Mouse (Mus musculus): ENCODE data around the gene Ccl11. TPM values are rescaled to one million over a fixed set of nuclear protein-coding genes. Genes with fewer than 3 reads are reported as not detected.

Gene Ccl11
- polyA plus RNA-seq, 1 experiment from 2014 or later: not detected

DNA sequence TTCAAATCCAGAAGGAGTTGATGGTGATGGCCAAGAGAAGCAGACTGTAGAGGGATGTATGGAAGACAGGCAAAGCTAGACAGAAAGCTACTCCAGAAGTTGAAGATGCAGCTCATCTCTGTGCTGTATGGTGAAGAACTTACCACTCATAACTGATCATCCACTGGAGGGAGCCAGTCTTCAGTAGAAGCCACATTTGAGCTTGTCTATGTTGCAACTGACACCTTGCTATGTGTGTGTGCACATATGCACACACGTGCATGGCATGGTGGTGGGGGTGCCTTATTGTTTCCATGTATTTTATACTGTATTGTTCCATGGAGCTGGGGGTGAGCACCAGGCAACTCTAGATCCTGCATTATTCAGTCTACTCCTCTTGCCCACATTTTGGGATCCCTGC is 14.8 kb downstream of the Ccl11 start:
- no peak for ATAC-seq (replicated peaks; ENCODE audit: low FRiP score)
- no peak overlapping the region for H3K4me3 ChIP-seq (ENCODE audit: low read depth, low read length)
- 50% methylated on average over 1 of the region's 1 CpGs for WGBS
- no peaks in the 10 kb centered on the region for H3K4me1 ChIP-seq (replicated peaks; ENCODE audit: control insufficient read depth, insufficient read depth, low read length)
- H3K9me3 ChIP-seq (ENCODE audit: control insufficient read depth, low read length): no peaks in the 10 kb centered on the region
- H3K36me3 ChIP-seq (ENCODE audit: control insufficient read depth, insufficient read depth, low read length): no peaks in the 10 kb centered on the region
- no peak for DNase-seq (ENCODE audit: low spot score)
- H3K27ac ChIP-seq (ENCODE audit: low read depth, low read length): no peak overlapping the region
- no peaks in the 10 kb centered on the region for H3K27me3 ChIP-seq (replicated peaks; ENCODE audit: control insufficient read depth, insufficient read depth, low read length)
- H3K4me2 ChIP-seq: no peak overlapping the region
- no peak overlapping the region for H3K9ac ChIP-seq (ENCODE audit: low read depth, low read length)

DNA sequence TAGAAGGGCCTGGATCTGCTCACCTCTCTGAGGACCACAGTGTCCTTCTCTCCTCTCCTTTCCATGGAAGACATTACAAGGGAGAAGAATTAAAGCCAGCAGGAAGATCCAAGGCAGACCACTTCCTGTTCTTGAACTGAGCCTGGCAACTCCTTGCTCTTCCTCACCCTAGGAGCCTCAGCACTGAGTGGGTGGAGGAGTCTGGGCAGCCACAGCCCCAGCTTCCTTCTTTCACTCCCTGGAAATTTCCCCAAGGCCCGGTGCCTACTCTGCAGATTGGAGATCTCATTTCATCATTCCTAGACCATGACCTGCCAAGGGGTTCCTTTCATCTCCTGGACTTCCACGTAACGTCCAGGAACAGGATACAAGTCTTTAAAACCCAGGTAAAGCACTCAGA is 15.4 kb downstream of the Ccl11 start:
- 60% methylated on average over 3 of the region's 3 CpGs for WGBS
- no peak overlapping the region for H3K4me2 ChIP-seq
- ATAC-seq (replicated peaks; ENCODE audit: low FRiP score): no peak
- H3K4me1 ChIP-seq (replicated peaks; ENCODE audit: control insufficient read depth, insufficient read depth, low read length): no peaks in the 10 kb centered on the region
- H3K4me3 ChIP-seq (ENCODE audit: low read depth, low read length): no peak overlapping the region
- H3K9me3 ChIP-seq (ENCODE audit: control insufficient read depth, low read length): no peaks in the 10 kb centered on the region
- no peak overlapping the region for H3K27ac ChIP-seq (ENCODE audit: low read depth, low read length)
- no peaks in the 10 kb centered on the region for H3K27me3 ChIP-seq (replicated peaks; ENCODE audit: control insufficient read depth, insufficient read depth, low read length)
- DNase-seq (ENCODE audit: low spot score): no peak
- no peaks in the 10 kb centered on the region for H3K36me3 ChIP-seq (ENCODE audit: control insufficient read depth, insufficient read depth, low read length)
- H3K9ac ChIP-seq (ENCODE audit: low read depth, low read length): no peak overlapping the region

DNA sequence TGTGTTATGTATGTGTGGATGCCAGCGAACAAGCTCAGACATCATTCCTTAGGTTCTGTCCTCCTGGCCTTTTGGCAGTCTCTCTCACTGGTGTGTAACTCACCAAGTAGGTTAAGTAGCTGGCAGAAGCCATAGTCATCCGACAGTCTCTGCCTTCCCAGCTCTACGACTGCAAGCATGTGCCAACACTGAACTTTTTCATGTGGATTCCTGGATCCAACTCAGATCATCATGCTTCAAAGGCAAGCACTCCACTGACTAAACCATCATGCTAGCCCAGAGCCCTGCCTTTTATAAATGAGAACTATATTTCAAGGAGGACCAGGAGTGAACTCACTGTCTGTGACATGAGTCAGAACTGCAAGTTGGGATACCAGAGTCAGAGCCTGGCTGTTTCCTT is 16.1 kb downstream of the Ccl11 start:
- ATAC-seq (replicated peaks; ENCODE audit: low FRiP score): no peak
- Histone ChIP-seq H3K4me3 (ENCODE audit: low read depth, low read length) (no peak overlapping the region), H3K4me2 (no peak overlapping the region), H3K27ac (ENCODE audit: low read depth, low read length) (no peak overlapping the region), H3K27me3 (replicated peaks; ENCODE audit: control insufficient read depth, insufficient read depth, low read length) (no peaks in the 10 kb centered on the region), H3K4me1 (replicated peaks; ENCODE audit: control insufficient read depth, insufficient read depth, low read length) (no peaks in the 10 kb centered on the region), H3K36me3 (ENCODE audit: control insufficient read depth, insufficient read depth, low read length) (no peaks in the 10 kb centered on the region), H3K9ac (ENCODE audit: low read depth, low read length) (no peak overlapping the region), H3K9me3 (ENCODE audit: control insufficient read depth, low read length) (no peaks in the 10 kb centered on the region)
- 85% methylated on average over 3 of the region's 3 CpGs for WGBS
- no peak for DNase-seq (ENCODE audit: low spot score)

DNA sequence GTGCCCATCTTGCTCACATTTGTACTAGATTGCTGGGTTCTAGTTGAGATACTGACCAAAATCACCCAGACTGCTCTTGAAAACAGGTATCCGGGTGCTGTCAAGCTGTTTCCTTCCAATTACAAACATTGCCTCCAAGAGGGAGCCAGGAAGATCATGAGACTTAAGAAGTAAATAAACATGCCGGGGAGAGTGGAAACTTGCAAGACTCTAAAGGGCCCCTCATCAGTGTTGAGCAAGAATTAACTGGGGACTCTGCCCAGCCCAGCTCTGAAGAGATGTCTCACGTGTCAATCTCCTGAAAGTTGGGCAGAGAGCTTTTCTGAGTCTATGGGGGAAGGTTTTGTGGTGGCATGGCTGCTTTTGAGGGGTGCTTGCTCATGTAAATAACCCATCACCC is 19.4 kb downstream of the Ccl11 start:
- H3K4me1 ChIP-seq (replicated peaks; ENCODE audit: control insufficient read depth, insufficient read depth, low read length): no peaks in the 10 kb centered on the region
- 61% methylated on average over 3 of the region's 3 CpGs for WGBS
- no peak for DNase-seq (ENCODE audit: low spot score)
- H3K4me3 ChIP-seq (ENCODE audit: low read depth, low read length): no peak overlapping the region
- no peak overlapping the region for H3K9ac ChIP-seq (ENCODE audit: low read depth, low read length)
- no peaks in the 10 kb centered on the region for H3K27me3 ChIP-seq (replicated peaks; ENCODE audit: control insufficient read depth, insufficient read depth, low read length)
- H3K4me2 ChIP-seq: no peak overlapping the region
- H3K27ac ChIP-seq (ENCODE audit: low read depth, low read length): no peak overlapping the region
- no peaks in the 10 kb centered on the region for H3K36me3 ChIP-seq (ENCODE audit: control insufficient read depth, insufficient read depth, low read length)
- ATAC-seq (replicated peaks; ENCODE audit: low FRiP score): no peak
- H3K9me3 ChIP-seq (ENCODE audit: control insufficient read depth, low read length): no peaks in the 10 kb centered on the region

DNA sequence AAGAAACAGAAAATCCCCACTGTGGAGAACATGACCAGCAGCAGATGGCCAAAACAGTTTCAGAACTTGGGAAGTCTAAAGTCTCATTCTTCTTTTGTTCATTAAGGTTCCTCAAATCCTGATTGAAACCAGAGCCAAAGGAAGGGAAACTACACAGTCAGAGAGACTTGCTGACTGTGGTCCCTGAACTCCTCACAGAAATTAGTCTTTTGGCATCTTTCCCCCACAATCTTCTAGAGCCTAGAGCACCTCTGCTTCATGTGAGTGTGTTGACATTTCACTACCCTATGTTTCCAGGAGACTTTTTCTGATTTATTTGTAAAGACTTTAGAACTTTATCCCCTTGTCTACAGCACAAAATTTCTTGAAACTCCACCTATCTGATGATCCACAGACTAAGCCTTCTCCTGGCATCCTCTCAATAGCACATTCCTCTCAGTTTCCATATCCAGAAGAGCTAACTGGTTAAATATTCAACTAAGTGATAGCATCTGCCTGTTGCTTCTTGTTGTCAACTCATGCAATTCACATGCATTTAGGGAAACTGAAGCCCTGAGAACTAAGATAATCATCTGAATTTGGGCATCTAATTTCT is 20.6 kb downstream of the Ccl11 start:
- no peak for ATAC-seq (replicated peaks; ENCODE audit: low FRiP score)
- no peak overlapping the region for H3K27ac ChIP-seq (ENCODE audit: low read depth, low read length)
- H3K4me1 ChIP-seq (replicated peaks; ENCODE audit: control insufficient read depth, insufficient read depth, low read length): no peaks in the 10 kb centered on the region
- no peaks in the 10 kb centered on the region for H3K27me3 ChIP-seq (replicated peaks; ENCODE audit: control insufficient read depth, insufficient read depth, low read length)
- no peak overlapping the region for H3K4me2 ChIP-seq
- H3K4me3 ChIP-seq (ENCODE audit: low read depth, low read length): no peak overlapping the region
- no peak for DNase-seq (ENCODE audit: low spot score)
- no peaks in the 10 kb centered on the region for H3K36me3 ChIP-seq (ENCODE audit: control insufficient read depth, insufficient read depth, low read length)
- no peaks in the 10 kb centered on the region for H3K9me3 ChIP-seq (ENCODE audit: control insufficient read depth, low read length)
- no peak overlapping the region for H3K9ac ChIP-seq (ENCODE audit: low read depth, low read length)

DNA sequence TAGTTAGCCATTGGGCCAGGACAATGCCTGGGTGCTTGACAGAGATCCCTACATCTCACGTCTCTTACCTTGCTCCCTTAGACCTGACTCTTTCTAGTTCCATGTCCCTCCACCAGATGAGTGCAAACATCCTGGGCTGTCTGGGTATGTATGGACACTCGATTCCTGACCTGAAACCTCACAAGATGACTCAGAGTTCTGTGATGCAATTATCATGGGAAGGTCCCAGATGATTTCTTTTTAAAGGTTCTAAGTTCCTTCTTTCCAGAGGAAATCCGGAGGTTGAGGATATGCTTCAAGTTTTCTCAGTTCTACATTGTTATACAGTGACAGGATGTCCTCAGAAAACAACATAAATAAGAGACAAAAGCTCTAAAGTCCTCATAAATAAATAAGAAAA is 23.2 kb downstream of the Ccl11 start:
- H3K4me2 ChIP-seq: no peak overlapping the region
- WGBS: 62% methylated on average over 3 of the region's 3 CpGs
- ATAC-seq (replicated peaks; ENCODE audit: low FRiP score) (no peak), DNase-seq (ENCODE audit: low spot score) (no peak)
- no peak overlapping the region for H3K4me3 ChIP-seq (ENCODE audit: low read depth, low read length)
- no peaks in the 10 kb centered on the region for H3K36me3 ChIP-seq (ENCODE audit: control insufficient read depth, insufficient read depth, low read length)
- no peaks in the 10 kb centered on the region for H3K9me3 ChIP-seq (ENCODE audit: control insufficient read depth, low read length)
- no peaks in the 10 kb centered on the region for H3K27me3 ChIP-seq (replicated peaks; ENCODE audit: control insufficient read depth, insufficient read depth, low read length)
- H3K9ac ChIP-seq (ENCODE audit: low read depth, low read length): no peak overlapping the region
- no peak overlapping the region for H3K27ac ChIP-seq (ENCODE audit: low read depth, low read length)
- no peaks in the 10 kb centered on the region for H3K4me1 ChIP-seq (replicated peaks; ENCODE audit: control insufficient read depth, insufficient read depth, low read length)

DNA sequence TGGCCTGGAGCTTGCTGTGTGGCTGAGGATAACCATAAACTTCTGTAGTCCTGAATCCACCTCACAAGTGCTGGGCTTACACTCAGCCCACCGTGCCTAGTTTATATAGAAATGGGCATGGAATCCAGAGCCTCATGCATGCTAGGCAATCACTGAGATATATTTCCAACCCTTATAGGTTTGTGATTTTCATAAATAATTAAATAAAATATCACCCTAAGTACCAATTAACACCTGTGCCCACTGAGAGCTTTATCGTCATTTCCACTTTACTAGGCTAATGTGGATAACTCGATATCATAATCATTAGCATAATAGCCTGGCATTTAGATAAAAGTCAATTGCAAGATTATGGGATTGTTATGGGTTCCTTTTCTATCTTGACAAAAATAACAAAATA is 26.7 kb downstream of the Ccl11 start:
- H3K27ac ChIP-seq (ENCODE audit: low read depth, low read length): no peak overlapping the region
- ATAC-seq (replicated peaks; ENCODE audit: low FRiP score): no peak
- H3K9me3 ChIP-seq (ENCODE audit: control insufficient read depth, low read length): no peaks in the 10 kb centered on the region
- H3K27me3 ChIP-seq (replicated peaks; ENCODE audit: control insufficient read depth, insufficient read depth, low read length): no peaks in the 10 kb centered on the region
- no peak for DNase-seq (ENCODE audit: low spot score)
- H3K36me3 ChIP-seq (ENCODE audit: control insufficient read depth, insufficient read depth, low read length): no peaks in the 10 kb centered on the region
- H3K4me1 ChIP-seq (replicated peaks; ENCODE audit: control insufficient read depth, insufficient read depth, low read length): no peaks in the 10 kb centered on the region
- H3K4me2 ChIP-seq: no peak overlapping the region
- 91% methylated on average over 3 of the region's 3 CpGs for WGBS
- H3K4me3 ChIP-seq (ENCODE audit: low read depth, low read length): no peak overlapping the region
- no peak overlapping the region for H3K9ac ChIP-seq (ENCODE audit: low read depth, low read length)

DNA sequence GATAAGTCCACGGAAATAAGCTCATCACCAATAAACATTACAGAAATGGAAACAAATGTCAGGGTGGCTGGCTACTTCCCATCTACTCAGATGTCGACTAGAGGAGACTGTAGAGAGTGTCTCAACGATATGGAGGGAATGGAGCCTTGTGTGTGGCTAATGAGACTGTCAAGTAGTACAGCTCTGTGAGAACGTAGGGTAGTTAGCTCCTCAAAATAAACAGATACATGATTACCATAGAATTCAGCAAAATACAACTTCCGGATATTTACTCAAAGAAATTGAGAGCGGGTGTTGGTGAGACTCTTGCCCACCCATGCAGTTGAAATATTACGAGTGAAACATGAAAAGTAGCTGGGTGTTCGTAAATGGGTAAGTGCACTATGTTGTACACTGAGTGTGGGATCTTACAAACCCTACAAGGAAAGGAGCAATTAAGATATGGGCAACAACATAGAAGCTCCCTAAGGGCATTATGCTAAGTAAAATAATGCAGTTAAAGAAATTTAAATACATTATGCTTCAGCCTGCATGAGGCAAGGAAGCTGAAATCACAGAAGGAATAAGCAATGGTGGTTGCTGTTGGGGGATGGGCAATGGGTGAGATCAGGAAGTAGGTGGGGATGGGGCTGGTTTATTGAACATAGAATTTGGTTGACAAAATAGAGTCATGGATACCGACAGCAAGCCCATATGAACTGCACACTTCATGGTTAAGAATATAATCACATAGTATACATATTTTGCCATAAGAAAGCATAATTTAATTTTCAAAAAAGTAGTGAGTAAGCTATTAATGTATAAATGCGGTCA is 42.1 kb downstream of the Ccl11 start:
- WGBS: 79% methylated on average over 10 of the region's 10 CpGs
- H3K4me1 ChIP-seq (replicated peaks; ENCODE audit: control insufficient read depth, insufficient read depth, low read length): no peaks in the 10 kb centered on the region
- H3K9ac ChIP-seq (ENCODE audit: low read depth, low read length): no peak overlapping the region
- ATAC-seq (replicated peaks; ENCODE audit: low FRiP score) (no peak), DNase-seq (ENCODE audit: low spot score) (no peak)
- no peak overlapping the region for H3K27ac ChIP-seq (ENCODE audit: low read depth, low read length)
- H3K9me3 ChIP-seq (ENCODE audit: control insufficient read depth, low read length): no peaks in the 10 kb centered on the region
- no peaks in the 10 kb centered on the region for H3K36me3 ChIP-seq (ENCODE audit: control insufficient read depth, insufficient read depth, low read length)
- no peak overlapping the region for H3K4me2 ChIP-seq
- no peak overlapping the region for H3K4me3 ChIP-seq (ENCODE audit: low read depth, low read length)
- no peaks in the 10 kb centered on the region for H3K27me3 ChIP-seq (replicated peaks; ENCODE audit: control insufficient read depth, insufficient read depth, low read length)

DNA sequence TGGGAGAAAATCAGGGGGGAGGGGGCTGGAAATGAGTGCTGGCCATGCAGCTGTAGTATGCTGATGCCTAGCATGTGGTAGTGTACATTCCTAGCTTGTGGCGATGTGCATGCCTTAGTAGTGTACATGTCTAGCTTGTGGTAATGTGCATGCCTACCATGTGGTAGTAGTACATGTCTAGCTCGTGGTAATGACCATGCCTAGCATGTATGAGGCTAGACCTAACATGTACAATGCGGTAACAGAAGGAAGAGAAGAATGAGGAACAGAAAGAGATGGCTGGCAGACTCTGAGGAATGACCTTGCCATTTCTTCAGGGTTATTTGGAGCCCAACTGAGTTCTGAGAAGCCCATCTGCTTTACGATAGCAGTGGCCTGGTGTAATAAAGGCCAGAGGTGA is 43.5 kb downstream of the Ccl11 start:
- no peak overlapping the region for H3K9ac ChIP-seq (ENCODE audit: low read depth, low read length)
- H3K4me1 ChIP-seq (replicated peaks; ENCODE audit: control insufficient read depth, insufficient read depth, low read length): no peaks in the 10 kb centered on the region
- H3K9me3 ChIP-seq (ENCODE audit: control insufficient read depth, low read length): no peaks in the 10 kb centered on the region
- H3K4me2 ChIP-seq: no peak overlapping the region
- H3K4me3 ChIP-seq (ENCODE audit: low read depth, low read length): no peak overlapping the region
- WGBS: 69% methylated on average over 4 of the region's 4 CpGs
- no peaks in the 10 kb centered on the region for H3K36me3 ChIP-seq (ENCODE audit: control insufficient read depth, insufficient read depth, low read length)
- H3K27me3 ChIP-seq (replicated peaks; ENCODE audit: control insufficient read depth, insufficient read depth, low read length): no peaks in the 10 kb centered on the region
- DNase-seq (ENCODE audit: low spot score) (no peak), ATAC-seq (replicated peaks; ENCODE audit: low FRiP score) (no peak)
- H3K27ac ChIP-seq (ENCODE audit: low read depth, low read length): no peak overlapping the region

Data from liver, embryonic 11.5 days (tissue).